Comparison of ENCODE assay signal across 8 mouse cellular contexts in the genomic region with DNA sequence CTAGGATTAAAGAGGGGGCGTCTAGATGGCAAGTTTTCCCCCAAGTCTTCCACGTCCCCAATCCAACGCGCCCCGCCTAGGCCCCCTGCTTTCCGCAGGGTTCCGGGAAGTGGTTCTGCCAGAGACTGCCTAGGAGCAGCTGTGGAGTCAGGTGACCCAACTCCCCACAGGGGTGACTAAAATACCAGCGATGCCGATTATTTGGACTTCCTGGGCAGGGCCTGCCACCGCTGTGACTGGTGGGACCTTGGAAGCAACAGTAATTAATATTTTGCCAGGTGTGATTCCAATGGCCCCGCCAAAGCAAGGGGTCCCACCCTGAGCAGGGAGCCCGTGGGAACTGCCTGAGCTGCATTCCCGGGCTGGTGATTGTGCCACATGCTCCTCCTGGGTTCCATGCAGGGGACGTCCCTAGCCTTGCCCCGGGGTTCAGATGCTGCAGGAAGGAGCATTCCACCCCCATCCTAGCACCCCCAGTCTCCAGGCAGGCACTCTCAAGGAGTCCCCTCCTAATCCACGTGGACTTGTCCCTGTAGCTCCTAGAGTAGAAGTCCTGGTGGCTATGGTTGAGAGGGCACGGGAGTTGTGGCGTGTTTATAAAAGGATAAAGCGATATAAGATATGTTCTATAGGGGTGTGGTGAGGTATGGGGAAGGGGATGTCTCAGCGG. TPM values are rescaled to one million over a fixed set of nuclear protein-coding genes. Genes with fewer than 3 reads are reported as not detected.
A peak's percentile ranks its signal among the peaks of the same experiment; 100 is the strongest.
DNase-seq lines count a peak whose midpoint lies in the region; ATAC-seq and TF ChIP-seq lines count a peak whose summit lies in the region.

No protein-coding gene starts in this region.

- H3K4me1 ChIP-seq in lung, embryonic 15.5 days = peaks cover 12% of the 10 kb centered on the region
- peaks cover 7% of the 10 kb centered on the region for H3K4me1 ChIP-seq in heart, embryonic 11.5 days (ENCODE audit: control insufficient read depth, insufficient read depth, low read length)
- 0 out of 2 replicates have a peak, but pooled peaks cover 3% of the 10 kb centered on the region for H3K4me1 ChIP-seq in cerebellum, adult 2 months (ENCODE audit: control insufficient read depth, insufficient read depth, low read length)

- WGBS in lung, embryonic 15.5 days = 26% methylated on average over 20 of the region's 20 CpGs
- WGBS in heart, embryonic 11.5 days (ENCODE audit: insufficient replicate concordance) = 23% methylated on average over 20 of the region's 20 CpGs
- 34% methylated on average over 20 of the region's 20 CpGs for WGBS in cerebellum, adult 2 months

- DNase-seq in lung, postnatal 25 days (ENCODE audit: low spot score) = no peak
- peak; percentile 47 for DNase-seq in kidney, postnatal 10 days
- DNase-seq in neural tube, embryonic 10.5 days (ENCODE audit: extremely low spot score, low spot score) = peak; percentile 30
- no peak for DNase-seq in cerebellum, adult 2 months
- DNase-seq in cerebellum, adult 18-20 months = no peak
- DNase-seq in layer of hippocampus, adult 2 months (ENCODE audit: low spot score in 2 of 2) = no peak

- no peak for TF ChIP-seq CTCF in cerebellum, adult 2 months (IDR thresholded peaks at IDR 0.05; ENCODE audit: borderline replicate concordance, insufficient read depth, low read depth, low read length)
- TF ChIP-seq CTCF in layer of hippocampus, adult 2 months (conservative IDR thresholded peaks at IDR 0.05) = no peak

- no peak for TF ChIP-seq POLR2A in cerebellum, adult 2 months (IDR thresholded peaks at IDR 0.05; ENCODE audit: borderline replicate concordance, insufficient read depth, low read length)

- H3K4me3 ChIP-seq in lung, embryonic 15.5 days = peak overlapping the region; percentile 13; the same call in 1 of the 2 replicates
- H3K4me3 ChIP-seq in heart, embryonic 11.5 days (ENCODE audit: low read depth, low read length) = peak overlapping the region; percentile 15; the same call in 1 of the 2 replicates
- H3K4me3 ChIP-seq in cerebellum, adult 2 months (replicated peaks; ENCODE audit: insufficient read depth, low read depth, low read length) = no peak overlapping the region
- H3K4me3 ChIP-seq in layer of hippocampus, adult 2 months = no peak overlapping the region

- peak; percentile 64; the same call in 1 of the 2 replicates for ATAC-seq in lung, embryonic 15.5 days (ENCODE audit: borderline replicate concordance, extremely low read depth, low FRiP score, low TSS enrichment)
- no peak; the same call in 1 of the 2 replicates for ATAC-seq in heart, embryonic 11.5 days (replicated peaks; ENCODE audit: insufficient number of reproducible peaks, low FRiP score, low TSS enrichment)

- no peaks in the 10 kb centered on the region for H3K36me3 ChIP-seq in lung, embryonic 15.5 days
- H3K36me3 ChIP-seq in heart, embryonic 11.5 days (ENCODE audit: control insufficient read depth, insufficient read depth, low read length) = no peaks in the 10 kb centered on the region

- H3K27me3 ChIP-seq in lung, embryonic 15.5 days = no peaks in the 10 kb centered on the region
- no peaks in the 10 kb centered on the region for H3K27me3 ChIP-seq in heart, embryonic 11.5 days (ENCODE audit: control insufficient read depth, insufficient read depth, low read length)
- no peaks in the 10 kb centered on the region for H3K27me3 ChIP-seq in cerebellum, adult 2 months (ENCODE audit: control insufficient read depth, insufficient read depth, low read length)

- H3K9ac ChIP-seq in lung, embryonic 15.5 days = no peak overlapping the region
- H3K9ac ChIP-seq in heart, embryonic 11.5 days (ENCODE audit: low read depth, low read length) = peak overlapping the region; percentile 61; the same call in 1 of the 2 replicates

- no peak overlapping the region for H3K27ac ChIP-seq in lung, embryonic 15.5 days
- H3K27ac ChIP-seq in heart, embryonic 11.5 days (ENCODE audit: low read depth, low read length) = no peak overlapping the region
- H3K27ac ChIP-seq in cerebellum, adult 2 months (ENCODE audit: insufficient read depth, low read length) = no peak overlapping the region
- H3K27ac ChIP-seq in layer of hippocampus, adult 2 months = no peak overlapping the region

- no peaks in the 10 kb centered on the region for H3K9me3 ChIP-seq in lung, embryonic 15.5 days
- H3K9me3 ChIP-seq in heart, embryonic 11.5 days (replicated peaks; ENCODE audit: control insufficient read depth, low read length) = no peaks in the 10 kb centered on the region

- peak overlapping the region; percentile 47 for H3K4me2 ChIP-seq in lung, embryonic 15.5 days
- H3K4me2 ChIP-seq in heart, embryonic 11.5 days = peak overlapping the region; percentile 61

RNA-seq across cellular contexts. Expression of gene Dusp5, which starts 28.5 kb away (rescaled TPM):
- 6.7 and 7.8 TPM in 2 replicates for polyA plus RNA-seq in lung, embryonic 15.5 days (2015; fragmentation: Nextera tagmentation; extraction: Ambion mirVana)
- polyA plus RNA-seq in heart, embryonic 11.5 days (2014; fragmentation: Nextera tagmentation; extraction: Ambion mirVana) = 9.2 and 9.4 TPM in 2 replicates
- 80.4 and 87.9 TPM in 2 replicates for polyA plus RNA-seq in cerebellum, adult 2 months (2012; rRNA removed)
- total RNA-seq in layer of hippocampus, adult 2 months (2021) = 10 to 100 TPM; 20.5 to 24.5 TPM

RNA-seq across cellular contexts. Expression of gene Nutf2-ps1, which starts 31.5 kb away (rescaled TPM):
- 402 and 410 TPM in 2 replicates for polyA plus RNA-seq in lung, embryonic 15.5 days (2015; fragmentation: Nextera tagmentation; extraction: Ambion mirVana)
- 283 and 319 TPM in 2 replicates for polyA plus RNA-seq in heart, embryonic 11.5 days (2014; fragmentation: Nextera tagmentation; extraction: Ambion mirVana)
- 17.0 and 17.3 TPM in 2 replicates for polyA plus RNA-seq in cerebellum, adult 2 months (2012; rRNA removed)
- 10 to 100 TPM; 23.6 to 36.0 TPM for total RNA-seq in layer of hippocampus, adult 2 months (2021)

RNA-seq across cellular contexts. Expression of gene Smc3, which starts 42.8 kb away (rescaled TPM):
- 68.1 and 72.2 TPM in 2 replicates for polyA plus RNA-seq in lung, embryonic 15.5 days (2015; fragmentation: Nextera tagmentation; extraction: Ambion mirVana)
- polyA plus RNA-seq in heart, embryonic 11.5 days (2014; fragmentation: Nextera tagmentation; extraction: Ambion mirVana) = 53.0 and 56.0 TPM in 2 replicates
- polyA plus RNA-seq in cerebellum, adult 2 months (2012; rRNA removed) = 32.0 and 32.2 TPM in 2 replicates
- 10 to 100 TPM; 44.7 to 49.4 TPM for total RNA-seq in layer of hippocampus, adult 2 months (2021)

Comparison
In these comparisons a context has a peak if more than half of its experiments do, and no peak if none do; other contexts are left out.
1. H3K4me3 ChIP-seq: peak in lung, embryonic 15.5 days (single experiment) and heart, embryonic 11.5 days (single experiment); none in cerebellum, adult 2 months (single experiment) and layer of hippocampus, adult 2 months (single experiment).
2. DNase-seq: peak in kidney, postnatal 10 days (single experiment) and neural tube, embryonic 10.5 days (single experiment); none in lung, postnatal 25 days (single experiment), cerebellum, adult 2 months (0 of 2), cerebellum, adult 18-20 months (0 of 2) and layer of hippocampus, adult 2 months (0 of 2).
3. RNA of gene Nutf2-ps1, which starts 31.5 kb away (polyA plus RNA-seq): 402 to 410 TPM in lung, embryonic 15.5 days and 283 to 319 TPM in heart, embryonic 11.5 days; 17.0 to 17.3 TPM in cerebellum, adult 2 months; every median in the first group is over 10 times any median in the second.